Mouse (Mus musculus) kidney, adult 2 months (tissue): ENCODE data around the gene Gm17949.

Experiments
- CTCF ChIP-seq: fragments of 200-500 bp; conservative IDR thresholded peaks from 2 replicates; pipeline ENCODE4 v1.5.1; 2011; ENCODE audit warnings: low read depth, mild to moderate bottlenecking, control low read depth, low read length, moderate library complexity, mixed read lengths; ENCODE audit not compliant: insufficient read depth, insufficient read length
- POLR2A ChIP-seq: fragments of 200-500 bp; IDR thresholded peaks from one replicate; pipeline ENCODE4 v1.6.1; 2011; ENCODE audit warnings: low read depth, low read length, control low read depth

GRCm38 (mm10) chr17:57030931-57031660 is 19.8 kb downstream of the Gm17949 start, which contains the start of gene Khsrp:
- TF ChIP-seq CTCF: no peak
- TF ChIP-seq POLR2A: no peak
